In the genomic region with DNA sequence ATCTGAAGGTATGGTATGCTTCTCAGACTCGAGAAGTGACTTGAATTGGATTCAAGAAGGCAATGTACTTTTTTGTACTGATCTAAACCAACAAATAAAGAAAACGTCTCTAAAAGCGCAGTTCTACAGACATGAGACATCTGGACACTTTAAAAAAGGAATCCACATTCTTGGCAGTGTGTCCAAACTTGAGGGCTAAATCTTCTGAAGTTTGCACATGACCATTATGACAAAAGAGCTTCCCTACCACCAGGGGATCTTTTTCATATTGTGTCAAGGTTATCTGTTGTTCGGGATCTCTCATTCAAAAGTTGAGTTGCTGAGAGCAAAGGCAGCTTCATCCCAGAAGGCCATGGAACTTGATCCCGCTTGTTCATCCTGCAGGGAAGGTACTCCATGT, we compare ENCODE assay signal across 26 mouse cellular contexts. TPM values are rescaled to one million over a fixed set of nuclear protein-coding genes. Genes with fewer than 3 reads are reported as not detected.
DNase-seq lines count a peak whose midpoint lies in the region; ATAC-seq and TF ChIP-seq lines count a peak whose summit lies in the region.
"Had no signal": no experiment of that assay in that cellular context is flagged by ENCODE, and none has a peak within 500 bp of the region (broad histone marks: within the 10 kb centered on the region; RNA-seq: fewer than 3 reads in every experiment).

No protein-coding gene starts in this region.

- H3K36me3 ChIP-seq in kidney, embryonic 14.5 days (ENCODE audit: control insufficient read depth, insufficient read depth, low read length), result no peaks in the 10 kb centered on the region
- H3K36me3 ChIP-seq: embryonic facial prominence, embryonic 10.5 days; forebrain, embryonic 15.5 days; liver, embryonic 15.5 days had no signal

- no peak overlapping the region for H3K9ac ChIP-seq in kidney, embryonic 14.5 days (ENCODE audit: low read depth, low read length)
- H3K9ac ChIP-seq: forebrain, embryonic 15.5 days; hindbrain, embryonic 14.5 days; liver, embryonic 15.5 days had no signal

- H3K4me2 ChIP-seq in kidney, embryonic 14.5 days (replicated peaks; ENCODE audit: low read depth, low read length), result no peak overlapping the region
- H3K4me2 ChIP-seq: forebrain, embryonic 15.5 days; hindbrain, embryonic 14.5 days; liver, embryonic 15.5 days had no signal

- H3K4me3 ChIP-seq in gastrocnemius, adult 2 months, result no peak overlapping the region
- no peak overlapping the region for H3K4me3 ChIP-seq in kidney, embryonic 14.5 days (ENCODE audit: low read length)
- H3K4me3 ChIP-seq: embryonic facial prominence, embryonic 10.5 days; forebrain, embryonic 15.5 days; liver, embryonic 15.5 days had no signal

- peaks cover 5% of the 10 kb centered on the region; the same call in 1 of the 2 replicates for H3K4me1 ChIP-seq in kidney, embryonic 14.5 days (ENCODE audit: control insufficient read depth, insufficient read depth, low read length)
- H3K4me1 ChIP-seq: forebrain, embryonic 15.5 days; liver, embryonic 15.5 days had no signal

- peak; percentile 55; the same call in 1 of the 2 replicates for ATAC-seq in kidney, embryonic 14.5 days (ENCODE audit: low FRiP score, low TSS enrichment)
- ATAC-seq: forebrain, embryonic 15.5 days had no signal

- H3K27me3 ChIP-seq in kidney, embryonic 14.5 days (ENCODE audit: control insufficient read depth, insufficient read depth, low read length), result no peaks in the 10 kb centered on the region
- H3K27me3 ChIP-seq: liver, embryonic 15.5 days had no signal

- 57% methylated on average over 5 of the region's 5 CpGs for WGBS in kidney, embryonic 14.5 days

- H3K9me3 ChIP-seq in kidney, embryonic 14.5 days (ENCODE audit: control insufficient read depth, low read length), result no peaks in the 10 kb centered on the region
- H3K9me3 ChIP-seq: embryonic facial prominence, embryonic 10.5 days; forebrain, embryonic 15.5 days; liver, embryonic 15.5 days had no signal

- no peak for TF ChIP-seq CTCF in gastrocnemius, adult 2 months (IDR thresholded peaks at IDR 0.05)

- no peak for DNase-seq in gastrocnemius, adult 2 months
- DNase-seq in gastrocnemius, postnatal 4 days (ENCODE audit: low spot score in 2 of 2), result no peak
- DNase-seq in kidney, postnatal 4 days, result no peak
- DNase-seq in 3T3-L1 (ENCODE audit: low read depth, low spot score), result peak; percentile 27
- DNase-seq in lung, postnatal 36 days, result peak; percentile 66
- DNase-seq in left cerebral cortex, postnatal 36 days (ENCODE audit: low spot score in 2 of 2), result no peak
- no peak for DNase-seq in layer of hippocampus, adult 11-12 months (ENCODE audit: low spot score)
- DNase-seq: adrenal gland, adult 8-10 months; cerebellum, adult 11-12 months; heart, adult 18-20 months; right cerebral cortex, adult 18-20 months; thymus, postnatal 14 days had no signal

- intact Hi-C loops in gastrocnemius, adult 2 months (cut with DNase I), result loop anchor here (10.0 kb wide), 1 partner anchor 167 kb away; no protein-coding TSS in a partner anchor
- intact Hi-C loops in left cerebral cortex, postnatal 36 days (cut with DNase I), result no loop called here

- peak overlapping the region; percentile 38; the same call in 1 of the 2 replicates for H3K27ac ChIP-seq in gastrocnemius, adult 2 months
- peak overlapping the region; percentile 73 for H3K27ac ChIP-seq in kidney, embryonic 14.5 days (ENCODE audit: low read depth, low read length)
- H3K27ac ChIP-seq: embryonic facial prominence, embryonic 10.5 days; forebrain, embryonic 15.5 days; hindbrain, embryonic 14.5 days; liver, embryonic 15.5 days had no signal

RNA-seq across cellular contexts. Expression of a gene that starts 40.0 kb away (rescaled TPM):
- total RNA-seq in gastrocnemius, adult 2 months (2021), result not detected
- total RNA-seq in gastrocnemius, postnatal 4 days (2021), result not detected
- polyA plus RNA-seq in kidney, embryonic 14.5 days (2014; fragmentation: Nextera tagmentation; extraction: Ambion mirVana), result 0.10 TPM in 1 of 2 replicates, not detected in the other
- not detected for total RNA-seq in left cerebral cortex, postnatal 36 days (2021)
- total RNA-seq: adrenal gland, adult 8-10 months; gastrocnemius, adult 18-20 months; heart, adult 18-20 months; layer of hippocampus, postnatal 14 days; left cerebral cortex, postnatal 10 days; megakaryocyte-erythroid progenitor cell, adult 5-6 weeks; MEL had no signal
- polyA plus RNA-seq: embryonic facial prominence, embryonic 10.5 days; forebrain, embryonic 15.5 days; heart, postnatal 0 days; hindbrain, embryonic 14.5 days; limb, embryonic 14.5 days; liver, embryonic 15.5 days; neural tube, embryonic 11.5 days; small intestine, adult 2 months had no signal

Comparison
In these comparisons a context has a peak if more than half of its experiments do, and no peak if none do; other contexts are left out.
1. DNase-seq: peak in 3T3-L1 (single experiment) and lung, postnatal 36 days (single experiment); none in gastrocnemius, adult 2 months (single experiment), gastrocnemius, postnatal 4 days (0 of 2), kidney, postnatal 4 days (0 of 2), left cerebral cortex, postnatal 36 days (0 of 2) and layer of hippocampus, adult 11-12 months (single experiment).